Mouse (Mus musculus) urinary bladder, postnatal 0 days (tissue): ENCODE measurements around the gene Ube2r2. TPM values are rescaled to one million over a fixed set of nuclear protein-coding genes. Genes with fewer than 3 reads are reported as not detected.

Experiments used
- polyA plus RNA-seq: library from polyadenylated mRNA; unstranded; fragments of >200 nt; fragmentation: Nextera tagmentation; extraction: Ambion mirVana; gene quantifications from 2 replicates; pipeline ENCODE4 v1.2.1, GENCODE M21; 2015

Ube2r2 gene
- 69.6 and 75.9 TPM in 2 replicates for polyA plus RNA-seq

DNA sequence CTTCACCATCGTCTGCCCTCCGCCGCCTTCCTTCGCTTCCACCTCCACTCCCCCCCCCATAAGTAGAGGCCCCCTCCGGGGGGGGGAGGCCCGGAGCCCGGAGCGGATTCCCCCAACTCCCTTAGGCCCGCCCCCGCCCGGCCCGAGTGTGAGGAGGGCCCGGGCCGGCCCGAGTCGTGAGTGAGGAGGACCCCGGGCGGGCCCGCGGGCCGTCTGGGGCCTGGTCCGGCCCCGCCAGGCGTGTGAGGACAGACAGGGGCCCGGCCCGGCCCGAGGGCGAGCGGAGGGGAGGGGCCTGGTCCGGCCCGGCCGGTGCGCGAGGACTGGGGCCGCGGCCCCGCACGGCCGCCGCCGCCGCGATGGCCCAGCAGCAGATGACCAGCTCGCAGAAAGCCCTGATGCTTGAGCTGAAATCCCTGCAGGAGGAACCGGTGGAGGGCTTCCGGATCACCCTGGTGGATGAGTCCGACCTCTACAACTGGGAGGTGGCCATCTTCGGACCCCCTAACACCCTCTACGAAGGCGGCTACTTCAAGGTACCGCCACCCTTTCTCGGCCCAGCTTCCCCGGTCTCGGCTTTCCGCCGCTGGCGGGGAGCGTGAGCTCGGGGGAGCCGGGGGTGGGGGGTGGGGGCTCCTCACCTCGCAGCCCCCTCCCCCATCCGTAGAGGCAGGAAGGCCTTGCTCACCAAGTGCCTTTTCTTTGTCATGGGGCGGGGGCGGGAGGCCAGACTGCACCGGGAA is at the start of gene Ube2r2:
Gene Ube2r2 (plus strand): TSS at position 33 of the 743 bp plus-strand sequence.

GRCm38 (mm10) chr4:41097871-41098576 is 37.5 kb upstream of the Ube2r2 start, which contains the start of gene Aqp3:
Gene Aqp3 (minus strand): TSS chr4:41098183.

GRCm38 (mm10) chr4:41124180-41124951 is 11.2 kb upstream of the Ube2r2 start, which contains the start of gene Nol6:
Gene Nol6 (minus strand): TSS chr4:41124455.

Other genes with a start within 250 kb of the Ube2r2 start
- not detected in 2 replicates for gene Spink4, start 215.7 kb upstream of the Ube2r2 start, polyA plus RNA-seq
- 203 and 224 TPM in 2 replicates for gene Bag1, start 187.4 kb upstream of the Ube2r2 start, polyA plus RNA-seq
- gene Chmp5, start 187.3 kb upstream of the Ube2r2 start, polyA plus RNA-seq, result 105 and 114 TPM in 2 replicates
- 31.7 and 34.0 TPM in 2 replicates for gene Nfx1, start 164.8 kb upstream of the Ube2r2 start, polyA plus RNA-seq
- 1.9 and 2.2 TPM in 2 replicates for gene Aqp7, start 87.6 kb upstream of the Ube2r2 start, polyA plus RNA-seq
- gene Aqp3, start 37.6 kb upstream of the Ube2r2 start, polyA plus RNA-seq, result 106 and 129 TPM in 2 replicates
- gene Nol6, start 11.3 kb upstream of the Ube2r2 start, polyA plus RNA-seq, result 13.0 and 13.2 TPM in 2 replicates
- 25.4 and 32.7 TPM in 2 replicates for gene Ubap2, start 139.4 kb downstream of the Ube2r2 start, polyA plus RNA-seq
- gene Dcaf12, start 179.1 kb downstream of the Ube2r2 start, polyA plus RNA-seq, result 41.5 and 43.2 TPM in 2 replicates
- 42.1 and 48.8 TPM in 2 replicates for gene Ubap1, start 213.3 kb downstream of the Ube2r2 start, polyA plus RNA-seq